Mouse (Mus musculus) adrenal gland, adult (tissue): ENCODE data around the gene Osbp2.
A peak's percentile ranks its signal among the peaks of the same experiment; 100 is the strongest.

Experiments used
- DNase-seq, 2 experiments: peaks; one replicate each; pipeline ENCODE4 v3.0.0; 2022 to 2023; ENCODE audit warnings: low spot score in 1 of 2; ENCODE audit not compliant: inconsistent age in 2 of 2

Osbp2 gene

DNA sequence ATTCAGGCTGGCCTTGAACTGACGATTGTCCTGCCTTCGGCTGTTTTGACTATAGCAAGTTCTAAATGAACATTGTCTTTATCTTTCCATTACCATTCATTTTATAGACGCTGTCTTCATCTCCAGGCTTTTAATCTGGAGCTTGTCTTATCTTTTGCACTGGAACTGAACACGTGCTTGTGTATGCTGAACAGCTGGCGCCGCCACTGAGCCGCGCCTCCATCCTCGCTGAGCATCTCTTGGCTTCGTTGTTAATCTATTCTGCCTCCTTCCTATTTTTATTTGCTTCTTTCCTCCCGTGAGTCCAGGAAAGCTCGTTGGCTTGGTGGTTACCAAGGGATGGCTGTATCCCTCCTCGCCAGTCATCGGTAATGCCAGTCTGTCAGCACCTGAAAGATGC, 153.5 kb downstream of the Osbp2 start:
- no peak for DNase-seq

GRCm38 (mm10) chr11:3707057-3707456, 156.6 kb downstream of the Osbp2 start:
- no peak for DNase-seq

GRCm38 (mm10) chr11:3704404-3704803, 159.3 kb downstream of the Osbp2 start:
- DNase-seq: no peak

GRCm38 (mm10) chr11:3703089-3703992, 160.4 kb downstream of the Osbp2 start:
- DNase-seq: no peak

GRCm38 (mm10) chr11:3697441-3697840, 166.3 kb downstream of the Osbp2 start:
- no peak for DNase-seq

DNA sequence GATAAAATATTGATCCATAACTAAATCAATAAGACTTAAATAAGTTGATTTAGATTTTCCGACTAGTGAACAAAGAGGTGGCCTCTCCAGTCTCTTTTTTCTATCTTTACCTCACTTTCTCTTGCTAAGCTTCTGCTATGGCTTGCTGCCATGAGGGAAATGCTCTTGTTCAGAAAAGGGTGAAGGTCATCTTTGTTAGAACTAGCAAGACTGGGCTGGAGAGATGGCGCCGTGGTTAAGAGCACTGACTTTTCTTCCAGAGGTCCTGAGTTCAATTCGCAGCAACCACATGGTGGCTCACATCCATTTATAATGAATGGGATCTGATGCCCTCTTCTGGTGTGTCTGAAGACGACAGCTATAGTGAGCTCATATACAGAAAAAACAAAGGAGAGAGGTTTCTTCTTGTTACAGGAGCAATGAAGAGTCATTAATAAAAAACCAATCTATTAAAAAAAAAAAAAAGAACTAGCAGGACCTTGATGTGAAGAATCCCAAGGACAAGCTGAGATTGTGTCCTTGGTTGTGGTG, 167.6 kb downstream of the Osbp2 start:
- peak; percentile 30 to 72 for DNase-seq

GRCm38 (mm10) chr11:3691746-3692145, 172.0 kb downstream of the Osbp2 start:
- DNase-seq: no peak

DNA sequence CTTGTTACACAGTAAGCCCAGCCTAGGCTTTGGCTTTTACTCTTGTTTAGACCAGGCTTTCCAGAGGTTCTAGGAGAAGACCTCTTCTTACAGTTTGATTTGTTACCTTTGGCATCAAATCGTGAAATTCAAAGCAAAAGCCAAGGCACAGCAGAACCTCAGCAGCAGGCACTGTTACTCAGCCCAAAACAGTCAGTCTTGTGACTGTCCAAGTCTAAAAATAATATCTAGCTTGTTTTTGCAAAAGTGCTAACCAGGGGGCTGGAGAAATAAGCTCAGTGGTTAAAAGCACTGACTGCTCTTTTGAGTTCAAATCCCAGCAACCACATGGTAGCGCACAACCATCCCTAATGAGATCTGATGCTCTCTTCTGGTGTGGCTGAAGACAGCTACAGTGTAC, 176.8 kb downstream of the Osbp2 start:
- peak in 1 of 2 experiments; percentile 62 for DNase-seq

DNA sequence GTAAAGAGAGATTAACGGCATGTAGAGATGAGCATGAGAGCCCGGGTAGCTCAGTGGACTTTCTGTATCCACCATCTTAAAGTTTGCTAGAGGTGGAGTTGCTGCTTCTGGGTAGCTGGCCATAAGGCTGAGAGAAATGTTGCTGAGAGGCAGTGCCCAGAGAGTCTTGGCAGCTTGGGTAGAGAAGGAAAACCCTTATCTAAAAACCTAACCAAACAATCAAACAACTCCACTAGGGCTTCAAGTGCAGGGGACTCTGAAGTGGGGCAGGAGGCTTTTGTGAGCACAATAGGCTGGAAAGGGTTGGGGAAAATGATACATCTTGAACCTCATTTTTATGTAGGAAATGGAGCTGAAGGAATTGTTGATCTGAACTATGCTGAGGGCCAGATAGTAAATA, 177.4 kb downstream of the Osbp2 start:
- no peak for DNase-seq

DNA sequence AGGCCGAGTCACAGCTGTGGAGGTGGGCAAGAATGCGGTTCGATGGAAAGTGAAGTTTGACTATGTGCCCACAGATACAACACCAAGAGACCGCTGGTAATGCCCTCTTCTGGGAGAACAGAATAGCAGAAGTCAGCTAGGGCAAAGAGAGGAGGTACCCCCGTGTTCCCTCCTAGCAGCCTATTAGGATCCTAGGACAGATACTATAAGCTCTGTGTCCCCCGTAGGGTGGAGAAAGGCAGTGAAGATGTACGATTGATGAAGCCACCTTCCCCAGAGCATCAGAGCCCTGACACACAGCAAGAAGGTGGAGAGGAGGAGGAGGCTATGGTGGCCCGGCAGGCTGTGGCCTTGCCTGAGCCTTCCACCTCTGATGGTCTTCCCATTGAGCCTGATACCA, 178.3 kb downstream of the Osbp2 start:
- DNase-seq: no peak

- DNase-seq: peak; percentile 55 to 81
These were observed 178.8 kb downstream of the Osbp2 start for GRCm38 (mm10) chr11:3684723-3685430.

DNA sequence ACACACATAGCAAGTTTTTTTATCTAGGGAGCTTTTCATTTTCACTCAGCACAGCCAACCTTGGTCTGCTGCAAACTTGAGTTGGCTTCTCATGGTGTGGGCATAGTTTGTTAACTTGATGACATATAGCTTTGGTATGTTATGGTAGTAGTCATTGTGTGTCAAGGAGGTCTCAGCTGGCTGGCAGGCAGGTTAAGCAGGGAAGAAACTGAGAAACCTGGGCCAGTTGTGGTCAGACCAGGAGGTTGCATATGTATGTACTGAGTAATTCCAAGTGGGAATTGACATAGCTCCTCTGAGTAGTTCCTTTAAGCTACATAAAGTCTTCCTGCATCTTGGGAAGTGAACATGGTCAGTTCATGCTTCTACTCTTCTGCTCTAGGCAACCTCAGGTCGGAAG, 179.5 kb downstream of the Osbp2 start:
- DNase-seq: no peak

- no peak for DNase-seq
These were observed 180.0 kb downstream of the Osbp2 start for GRCm38 (mm10) chr11:3683696-3684095.

DNA sequence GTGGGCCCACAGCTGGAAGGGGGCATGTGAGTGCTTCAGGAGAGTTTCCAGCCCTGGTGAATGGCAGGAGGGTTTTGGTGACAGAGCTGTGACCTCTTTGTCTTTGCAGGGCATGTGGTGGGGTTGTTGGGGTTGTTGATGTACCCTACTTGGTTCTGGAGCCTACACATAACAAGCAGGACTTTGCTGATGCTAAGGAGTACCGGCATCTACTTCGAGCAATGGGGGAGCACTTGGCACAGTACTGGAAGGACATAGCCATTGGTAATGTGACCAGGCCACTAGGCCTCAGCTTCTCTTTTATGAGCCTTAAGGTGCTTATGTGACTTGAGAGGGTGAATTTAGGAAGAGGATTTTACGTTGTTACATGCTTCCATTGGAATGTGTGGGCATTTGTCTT, 183.9 kb downstream of the Osbp2 start:
- DNase-seq: no peak

DNA sequence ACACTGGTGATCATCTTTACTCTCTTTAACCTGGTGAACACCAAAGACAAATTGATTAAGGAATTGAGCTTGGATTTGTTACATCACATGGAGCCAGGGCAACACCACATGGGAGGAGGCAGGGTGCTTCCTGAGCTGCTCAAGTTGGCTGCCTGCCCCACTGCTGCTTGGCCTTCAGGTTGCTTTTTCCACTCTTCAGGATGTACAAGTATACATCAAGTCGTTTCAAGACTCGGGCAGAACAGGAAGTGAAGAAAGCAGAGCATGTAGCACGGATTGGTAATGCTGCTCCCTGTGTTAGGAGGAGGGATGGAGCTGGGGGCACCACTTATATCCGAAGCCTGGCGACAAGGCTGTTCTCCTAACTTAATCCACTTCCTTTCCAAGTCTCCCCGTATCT, 186.5 kb downstream of the Osbp2 start:
- no peak for DNase-seq

- no peak for DNase-seq
These were observed 187.3 kb downstream of the Osbp2 start for GRCm38 (mm10) chr11:3676423-3676822.

- peak in 1 of 2 experiments; percentile 80 for DNase-seq
These were observed 189.2 kb downstream of the Osbp2 start for GRCm38 (mm10) chr11:3674545-3674944.

DNA sequence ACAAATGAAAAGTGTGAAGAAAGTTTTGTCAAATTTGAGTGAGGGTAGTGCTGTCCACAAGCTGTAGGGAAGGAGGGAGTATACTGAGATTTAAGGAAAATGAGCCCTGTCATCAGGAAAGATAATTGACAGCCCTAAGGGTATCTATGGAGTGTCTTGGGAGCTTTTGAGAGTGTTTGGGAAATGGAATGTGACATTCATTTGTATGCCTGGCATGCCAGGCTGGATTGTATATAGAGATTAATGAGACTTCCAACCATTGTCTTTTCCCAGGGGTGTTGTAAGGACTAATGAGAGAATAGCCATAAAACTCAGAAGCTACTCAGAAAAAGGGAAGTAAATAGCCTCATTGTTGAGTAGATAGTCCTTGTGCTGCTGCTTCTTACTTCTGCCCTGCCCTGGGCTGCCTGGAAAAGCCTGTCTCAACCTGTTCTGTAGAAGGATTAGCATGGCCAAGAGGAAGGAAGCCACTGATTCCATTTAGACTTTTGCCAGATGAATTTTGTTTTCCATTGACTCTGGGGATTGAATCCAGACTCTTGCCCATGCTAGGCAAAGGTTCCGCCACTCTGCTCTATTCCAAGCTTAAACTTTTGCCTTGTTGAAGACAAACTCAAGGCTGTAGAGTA, 192.6 kb downstream of the Osbp2 start:
- no peak for DNase-seq

DNA sequence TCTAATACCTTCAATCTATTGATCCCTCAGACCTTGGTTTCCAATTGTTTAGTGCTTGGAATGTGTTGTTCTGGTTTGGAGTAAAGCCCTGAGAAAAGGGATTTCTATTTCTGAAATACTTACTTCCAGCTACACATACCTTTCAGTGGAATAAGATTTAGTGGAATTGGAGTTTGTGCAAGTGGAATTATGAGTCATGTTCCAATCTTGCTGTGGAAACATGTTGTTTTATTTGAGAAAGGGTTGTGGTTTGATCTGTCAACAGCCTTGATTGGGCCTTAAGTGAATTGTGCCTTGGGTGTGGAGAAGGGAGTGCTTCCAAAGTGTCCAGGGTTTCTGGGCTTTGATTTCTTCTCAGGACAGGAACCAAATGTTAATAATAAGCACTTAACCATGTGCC, 193.9 kb downstream of the Osbp2 start:
- DNase-seq: peak in 1 of 2 experiments; percentile 72

DNA sequence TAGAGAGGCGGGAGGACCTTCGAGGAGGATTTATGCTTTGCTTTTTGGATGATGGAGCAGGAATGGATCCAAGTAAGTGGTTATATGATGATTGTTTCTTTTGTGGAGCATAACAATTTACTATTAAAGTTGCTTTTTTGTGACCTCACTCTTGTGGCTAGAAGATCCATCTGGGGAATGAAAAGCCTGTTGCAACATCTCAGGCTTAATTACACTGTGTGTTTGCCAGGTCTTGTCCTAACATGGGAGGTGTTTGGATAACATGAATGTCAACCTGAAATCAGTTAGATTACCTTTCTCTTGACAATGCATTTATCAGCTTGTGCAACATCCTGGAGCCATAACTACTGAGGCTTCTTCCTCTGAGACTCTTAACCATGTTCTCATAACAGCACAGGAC, 194.9 kb downstream of the Osbp2 start:
- peak in 1 of 2 experiments; percentile 72 for DNase-seq

GRCm38 (mm10) chr11:3667506-3667905, 196.2 kb downstream of the Osbp2 start:
- peak in 1 of 2 experiments; percentile 80 for DNase-seq
